Mouse (Mus musculus): ENCODE results near the gene Erp27. TPM values are rescaled to one million over a fixed set of nuclear protein-coding genes. Genes with fewer than 3 reads are reported as not detected.

Erp27 gene
- polyA plus RNA-seq, 1 experiment from 2014 or later: 0.65 TPM

DNA sequence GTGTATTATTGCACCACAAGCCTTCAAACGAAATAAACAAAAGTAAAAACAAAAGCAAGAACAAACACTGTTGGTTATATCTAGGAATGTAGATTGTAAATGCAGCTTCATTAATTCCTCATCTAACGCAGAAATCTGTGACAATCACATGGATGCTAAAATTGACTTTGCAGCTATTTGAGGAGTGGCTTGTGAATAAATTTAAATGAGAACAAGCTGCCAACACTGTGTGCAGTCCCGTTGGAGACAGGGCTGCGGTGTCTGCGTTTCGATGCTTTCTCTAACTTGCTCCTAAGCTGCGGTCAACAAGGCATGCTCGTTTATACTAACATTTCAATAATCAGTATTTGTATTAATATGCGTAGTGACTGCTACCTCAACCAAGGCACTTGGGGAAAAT lies 20.3 kb upstream of the Erp27 start:
- DNase-seq (ENCODE audit: low spot score): no peak

DNA sequence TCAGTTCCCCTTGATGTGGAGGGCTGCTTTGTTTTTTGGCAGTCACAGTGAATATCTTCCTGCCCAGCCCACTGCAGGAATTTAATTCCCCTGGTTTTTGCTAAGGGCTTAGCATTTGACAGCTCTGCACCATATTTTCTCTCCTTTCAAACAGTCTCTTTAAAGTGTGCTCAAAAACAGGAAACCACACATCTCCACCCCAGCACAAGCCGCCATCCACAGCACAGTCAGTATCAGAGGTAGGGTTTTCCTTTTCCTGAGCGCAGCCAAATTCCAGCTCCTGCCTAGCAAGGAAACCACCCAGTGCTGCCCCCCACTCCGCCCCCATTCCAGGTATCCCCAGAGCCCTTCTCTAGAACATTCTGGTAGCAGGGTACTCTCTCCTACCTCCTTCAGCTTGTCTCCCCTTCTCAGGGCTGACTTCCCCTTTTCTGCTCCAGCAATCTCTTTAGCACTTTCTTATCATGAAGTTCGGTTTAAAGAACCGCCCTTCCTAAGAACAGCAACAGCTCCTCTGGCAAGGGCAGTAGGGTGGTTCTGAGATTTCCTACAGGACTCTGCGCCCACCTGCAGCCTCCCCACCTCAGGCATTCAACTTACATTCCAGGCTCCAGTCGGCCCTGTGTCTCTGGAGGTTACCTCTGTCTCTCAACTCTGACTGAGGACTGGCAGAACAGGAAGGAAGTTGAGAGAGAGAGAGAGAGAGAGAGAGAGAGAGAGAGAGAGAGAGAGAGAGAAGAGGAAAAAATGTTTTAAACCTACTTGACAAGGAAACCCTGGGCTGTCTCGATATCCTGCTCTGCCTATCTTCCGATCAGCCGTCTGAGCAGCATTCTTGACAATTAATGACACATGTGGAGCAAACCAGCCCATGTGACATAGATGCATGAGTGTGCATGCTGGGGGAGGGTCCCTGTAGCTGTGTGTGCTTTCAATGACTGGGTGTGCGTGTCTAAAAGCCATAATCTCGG lies 19.4 kb upstream of the Erp27 start, which contains the start of gene Arhgdib:
Arhgdib (minus strand) TSS at position 849 of the 971 bp plus-strand sequence.
- Histone ChIP-seq H3K9ac (ENCODE audit: low read length) (0 out of 2 replicates have a peak within 1 kb of the TSS, but pooled peaks have one; percentile 47), H3K4me1 (replicated peaks; ENCODE audit: control insufficient read depth, insufficient read depth) (peaks cover 10% of the 10 kb centered on the region), H3K9me3 (ENCODE audit: control insufficient read depth, low read length) (no peaks in the 10 kb centered on the region), H3K27ac (replicated peaks) (peak within 1 kb of the TSS; percentile 85), H3K27me3 (ENCODE audit: control insufficient read depth, insufficient read depth, low read length) (no peaks in the 10 kb centered on the region), H3K4me3 (ENCODE audit: low read depth, low read length) (no peak within 1 kb of the TSS), H3K4me2 (replicated peaks; ENCODE audit: low read depth) (peak within 1 kb of the TSS; percentile 40), H3K36me3 (ENCODE audit: control insufficient read depth, insufficient read depth, low read length) (no peaks in the 10 kb centered on the region)
- ATAC-seq (ENCODE audit: low FRiP score, low TSS enrichment): peak; percentile 62; the same call in 1 of the 2 replicates
- 17% methylated on average over 12 of the region's 12 CpGs for WGBS
- TF ChIP-seq CTCF (IDR thresholded peaks at IDR 0.05; ENCODE audit: low read depth): no peak
- no peak for TF ChIP-seq EP300 (optimal IDR thresholded peaks at IDR 0.05)
- DNase-seq (ENCODE audit: low spot score): no peak

More for the DNA sequence above, 20.3 kb upstream of the Erp27 start:
- Histone ChIP-seq H3K27ac (replicated peaks) (no peak overlapping the region), H3K4me2 (replicated peaks; ENCODE audit: low read depth) (no peak overlapping the region), H3K9me3 (ENCODE audit: control insufficient read depth, low read length) (no peaks in the 10 kb centered on the region), H3K9ac (ENCODE audit: low read length) (no peak overlapping the region), H3K4me3 (ENCODE audit: low read depth, low read length) (no peak overlapping the region), H3K36me3 (ENCODE audit: control insufficient read depth, insufficient read depth, low read length) (no peaks in the 10 kb centered on the region), H3K27me3 (ENCODE audit: control insufficient read depth, insufficient read depth, low read length) (no peaks in the 10 kb centered on the region), H3K4me1 (replicated peaks; ENCODE audit: control insufficient read depth, insufficient read depth) (peaks cover 10% of the 10 kb centered on the region)
- ATAC-seq (ENCODE audit: low FRiP score, low TSS enrichment): no peak
- WGBS: 71% methylated on average over 9 of the region's 9 CpGs
- TF ChIP-seq EP300 (optimal IDR thresholded peaks at IDR 0.05): no peak
- no peak for TF ChIP-seq CTCF (IDR thresholded peaks at IDR 0.05; ENCODE audit: low read depth)

DNA sequence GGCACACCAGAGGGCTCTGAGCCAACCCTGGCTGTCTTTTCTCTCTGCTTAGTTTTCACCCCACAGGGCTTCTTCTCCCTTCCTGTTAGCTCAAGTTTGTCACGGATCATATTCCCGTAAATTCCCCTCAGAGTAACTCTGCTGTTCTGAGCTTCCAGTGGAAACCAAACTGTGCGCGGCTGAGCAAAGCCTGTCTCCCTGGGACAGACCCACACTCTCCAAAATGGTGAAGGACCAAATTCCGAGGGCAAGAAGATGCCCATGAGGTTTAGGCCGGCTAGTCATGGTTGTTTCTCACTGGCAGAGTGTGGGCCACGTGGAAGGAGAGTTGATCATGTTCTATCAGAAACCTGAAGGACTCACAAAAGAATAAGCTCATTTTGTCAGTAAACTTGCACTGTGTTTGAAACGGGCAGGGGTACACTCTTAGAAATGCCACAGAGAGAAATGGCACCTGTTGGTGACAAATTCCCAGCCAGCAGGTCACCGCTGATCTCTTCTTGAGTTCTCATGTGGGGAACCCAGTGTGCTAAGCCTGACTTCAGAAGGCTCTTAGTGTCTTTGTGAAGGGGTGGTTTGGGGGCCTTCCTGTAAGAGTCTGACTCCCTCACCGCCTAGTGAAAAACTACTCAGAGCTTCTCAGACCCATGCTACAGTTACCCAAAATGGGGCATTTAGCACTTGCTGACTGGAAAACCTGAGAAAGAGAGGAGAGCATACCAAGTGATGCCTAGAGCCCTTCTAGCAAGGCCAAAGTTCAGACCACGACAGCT lies 18.4 kb upstream of the Erp27 start:
- H3K4me2 ChIP-seq (replicated peaks; ENCODE audit: low read depth): peak overlapping the region; percentile 40; the same call in 1 of the 2 replicates
- H3K4me3 ChIP-seq (ENCODE audit: low read depth, low read length): no peak overlapping the region
- H3K27me3 ChIP-seq (ENCODE audit: control insufficient read depth, insufficient read depth, low read length): no peaks in the 10 kb centered on the region
- H3K9me3 ChIP-seq (ENCODE audit: control insufficient read depth, low read length): no peaks in the 10 kb centered on the region
- no peak overlapping the region for H3K9ac ChIP-seq (ENCODE audit: low read length)
- TF ChIP-seq EP300 (optimal IDR thresholded peaks at IDR 0.05) (no peak), CTCF (IDR thresholded peaks at IDR 0.05; ENCODE audit: low read depth) (no peak)
- ATAC-seq (ENCODE audit: low FRiP score, low TSS enrichment) (no peak), DNase-seq (ENCODE audit: low spot score) (no peak)
- peaks cover 10% of the 10 kb centered on the region for H3K4me1 ChIP-seq (replicated peaks; ENCODE audit: control insufficient read depth, insufficient read depth)
- peak overlapping the region; percentile 85 for H3K27ac ChIP-seq (replicated peaks)
- H3K36me3 ChIP-seq (ENCODE audit: control insufficient read depth, insufficient read depth, low read length): no peaks in the 10 kb centered on the region
- WGBS: 66% methylated on average over 11 of the region's 11 CpGs

DNA sequence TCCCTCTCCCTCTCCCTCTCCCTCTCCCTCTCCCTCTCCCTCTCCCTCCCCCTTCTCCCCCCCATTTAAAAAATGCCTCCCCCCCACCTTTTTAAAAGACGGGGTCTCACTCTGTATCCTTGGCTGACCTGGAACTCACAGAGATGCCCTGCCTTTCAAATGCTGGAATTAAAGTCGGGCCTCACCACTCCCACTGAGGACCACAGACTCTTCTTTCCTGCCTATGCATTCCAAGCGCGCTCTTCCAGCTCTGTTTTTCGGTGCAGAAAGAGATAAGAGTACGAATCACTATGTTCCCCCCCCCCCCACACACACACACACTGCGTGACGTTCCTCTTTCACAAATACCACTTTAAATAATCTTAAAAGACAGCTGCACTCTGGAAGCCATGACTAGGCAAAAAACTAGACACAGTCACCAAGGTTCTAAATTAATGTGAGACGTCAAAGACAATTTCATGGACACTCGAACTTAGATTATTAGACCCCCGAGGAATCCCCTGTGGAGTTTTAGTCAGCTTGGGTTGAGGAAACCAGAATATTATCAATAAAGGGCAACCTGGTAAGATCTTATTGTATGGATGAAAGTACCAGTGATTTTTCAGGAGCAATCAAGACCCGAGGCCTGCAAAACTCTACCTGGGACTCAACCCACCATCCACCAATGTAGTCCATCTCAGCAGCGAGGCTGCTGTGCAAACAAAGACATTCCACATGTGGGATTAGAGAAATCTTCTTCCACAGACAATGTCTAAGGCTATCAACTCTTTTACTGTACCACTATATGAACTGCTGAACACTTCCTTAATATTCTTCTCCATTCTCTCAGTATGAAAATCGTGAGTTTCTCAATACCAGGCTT lies 17.6 kb upstream of the Erp27 start:
- peak overlapping the region; percentile 85 for H3K27ac ChIP-seq (replicated peaks)

More for the DNA sequence above, 17.6 kb upstream of the Erp27 start:
- DNase-seq (ENCODE audit: low spot score): no peak
- no peak overlapping the region for H3K9ac ChIP-seq (ENCODE audit: low read length)
- H3K4me1 ChIP-seq (replicated peaks; ENCODE audit: control insufficient read depth, insufficient read depth): peaks cover 10% of the 10 kb centered on the region
- ATAC-seq (ENCODE audit: low FRiP score, low TSS enrichment): no peak
- TF ChIP-seq EP300 (optimal IDR thresholded peaks at IDR 0.05): no peak
- TF ChIP-seq CTCF (IDR thresholded peaks at IDR 0.05; ENCODE audit: low read depth): no peak
- no peak overlapping the region for H3K4me3 ChIP-seq (ENCODE audit: low read depth, low read length)
- H3K9me3 ChIP-seq (ENCODE audit: control insufficient read depth, low read length): no peaks in the 10 kb centered on the region
- WGBS: 75% methylated on average over 14 of the region's 14 CpGs
- no peaks in the 10 kb centered on the region for H3K27me3 ChIP-seq (ENCODE audit: control insufficient read depth, insufficient read depth, low read length)
- no peaks in the 10 kb centered on the region for H3K36me3 ChIP-seq (ENCODE audit: control insufficient read depth, insufficient read depth, low read length)
- no peak overlapping the region for H3K4me2 ChIP-seq (replicated peaks; ENCODE audit: low read depth)

Measured in stomach, postnatal 0 days (tissue).